Mouse (Mus musculus) ES-E14 (cell line): ENCODE measurements at regions not wholly inside any gene's neighbourhood (a gene's known extent, or its start where the extent isn't known, plus 50 kb on each side); places are given as distances from the start of the nearest gene placed in this dataset.

Experiments used
- CHD2 ChIP-seq: IDR thresholded peaks from 2 replicates; pipeline ENCODE4 v1.6.1; 2014; ENCODE audit warnings: mild to moderate bottlenecking, low read depth, low read length, inconsistent platforms
- HCFC1 ChIP-seq: IDR thresholded peaks from 2 replicates; pipeline ENCODE4 v1.6.1; 2012; ENCODE audit warnings: low read length, inconsistent platforms, borderline replicate concordance; ENCODE audit not compliant: insufficient read depth
- MAFK ChIP-seq: IDR thresholded peaks from 2 replicates; pipeline ENCODE4 v1.6.1; 2014; ENCODE audit warnings: mild to moderate bottlenecking, low read depth, low read length, inconsistent platforms; ENCODE audit not compliant: insufficient read depth
- ZC3H11A ChIP-seq: IDR thresholded peaks from 2 replicates; pipeline ENCODE4 v1.6.1; 2012; ENCODE audit warnings: low read depth, mild to moderate bottlenecking, inconsistent platforms, low read length, borderline replicate concordance
- ZNF384 ChIP-seq: IDR thresholded peaks from 2 replicates; pipeline ENCODE4 v1.6.1; 2012; ENCODE audit warnings: low read depth, low read length, inconsistent platforms

GRCm38 (mm10) chr12:42986096-42986495 lies 1224.0 kb downstream of the Dnajb9 start:
- TF ChIP-seq MAFK (no peak), ZNF384 (no peak), ZC3H11A (no peak), CHD2 (no peak), HCFC1 (no peak)
